Mouse (Mus musculus) testis, adult 10 weeks (tissue): Measurements from ENCODE around the gene Psmd9. TPM values are rescaled to one million over a fixed set of nuclear protein-coding genes. Genes with fewer than 3 reads are reported as not detected.

Source experiments
- polyA plus RNA-seq: library from polyadenylated mRNA; stranded (reverse); fragments of 350-450 nt; fragmentation: Illumina TruSeq; extraction: RNeasy Lipid Tissue Mini Kit (QIAGEN cat#74804); gene quantifications from one replicate; pipeline ENCODE4 v1.2.3, GENCODE M21; 2014; ENCODE audit warnings: low read depth, low replicate concordance

Gene Psmd9
- polyA plus RNA-seq, result 4.8 TPM

DNA sequence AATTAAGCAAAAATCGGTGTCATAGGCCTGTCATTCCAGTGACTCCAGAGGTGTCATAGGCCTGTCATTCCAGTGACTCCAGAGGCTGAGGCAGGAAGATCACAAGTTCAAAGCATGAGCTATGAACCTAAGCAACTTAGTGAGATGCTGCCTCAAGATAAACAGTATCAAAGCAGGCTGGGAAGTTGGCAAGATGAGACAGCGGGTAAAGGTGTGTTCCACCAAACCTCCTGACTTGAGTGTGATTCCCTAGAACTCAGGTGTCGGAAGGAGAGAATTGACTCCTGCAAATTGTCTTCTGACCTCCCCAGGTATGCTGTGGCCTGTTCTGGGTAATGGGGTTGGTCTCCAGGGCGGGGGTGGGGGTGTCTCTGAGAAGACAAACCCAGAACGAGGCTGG is at the start of gene Psmd9:
Psmd9 (plus strand) TSS at position 130 of the 400 bp plus-strand sequence.

DNA sequence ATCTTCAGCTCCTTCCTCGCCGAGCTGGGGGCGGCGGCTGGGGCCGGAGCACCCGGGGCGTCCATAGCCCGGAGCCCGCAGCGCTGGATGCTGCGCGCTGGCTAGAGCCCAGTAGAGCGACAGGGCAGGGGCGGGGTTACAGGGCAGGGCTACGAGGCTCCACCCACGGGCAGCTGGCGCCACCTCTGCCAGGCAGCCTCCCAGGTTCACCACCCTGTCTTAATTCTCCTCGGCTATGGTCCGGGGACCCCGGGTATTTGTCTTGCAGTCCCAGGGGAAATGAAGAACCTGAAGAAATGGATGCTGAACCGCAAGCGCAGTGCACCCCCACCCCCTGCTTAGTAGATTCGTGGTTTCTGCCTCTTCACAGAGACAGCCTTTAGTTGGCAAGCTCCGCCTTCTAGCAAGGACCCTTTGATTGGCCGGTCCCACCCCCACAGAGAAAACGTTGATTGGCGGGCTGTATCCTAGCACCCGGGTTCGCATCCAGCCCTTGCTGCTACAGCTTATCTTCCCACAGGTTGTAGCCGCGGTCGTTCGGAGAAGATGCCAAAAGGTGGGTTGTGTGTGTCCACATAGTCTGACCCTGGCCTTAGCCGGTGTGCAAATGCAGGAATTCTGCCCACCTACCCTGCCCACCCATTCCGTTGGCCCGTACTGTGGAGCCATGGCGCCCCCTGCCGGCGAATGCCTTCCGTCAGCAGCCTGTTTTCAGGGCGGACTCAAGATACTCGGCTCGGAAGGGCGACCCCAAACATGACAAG is 36.7 kb upstream of the Psmd9 start, which contains the start of gene Rhof:
Rhof (minus strand) TSS at position 385 of the 764 bp plus-strand sequence.

DNA sequence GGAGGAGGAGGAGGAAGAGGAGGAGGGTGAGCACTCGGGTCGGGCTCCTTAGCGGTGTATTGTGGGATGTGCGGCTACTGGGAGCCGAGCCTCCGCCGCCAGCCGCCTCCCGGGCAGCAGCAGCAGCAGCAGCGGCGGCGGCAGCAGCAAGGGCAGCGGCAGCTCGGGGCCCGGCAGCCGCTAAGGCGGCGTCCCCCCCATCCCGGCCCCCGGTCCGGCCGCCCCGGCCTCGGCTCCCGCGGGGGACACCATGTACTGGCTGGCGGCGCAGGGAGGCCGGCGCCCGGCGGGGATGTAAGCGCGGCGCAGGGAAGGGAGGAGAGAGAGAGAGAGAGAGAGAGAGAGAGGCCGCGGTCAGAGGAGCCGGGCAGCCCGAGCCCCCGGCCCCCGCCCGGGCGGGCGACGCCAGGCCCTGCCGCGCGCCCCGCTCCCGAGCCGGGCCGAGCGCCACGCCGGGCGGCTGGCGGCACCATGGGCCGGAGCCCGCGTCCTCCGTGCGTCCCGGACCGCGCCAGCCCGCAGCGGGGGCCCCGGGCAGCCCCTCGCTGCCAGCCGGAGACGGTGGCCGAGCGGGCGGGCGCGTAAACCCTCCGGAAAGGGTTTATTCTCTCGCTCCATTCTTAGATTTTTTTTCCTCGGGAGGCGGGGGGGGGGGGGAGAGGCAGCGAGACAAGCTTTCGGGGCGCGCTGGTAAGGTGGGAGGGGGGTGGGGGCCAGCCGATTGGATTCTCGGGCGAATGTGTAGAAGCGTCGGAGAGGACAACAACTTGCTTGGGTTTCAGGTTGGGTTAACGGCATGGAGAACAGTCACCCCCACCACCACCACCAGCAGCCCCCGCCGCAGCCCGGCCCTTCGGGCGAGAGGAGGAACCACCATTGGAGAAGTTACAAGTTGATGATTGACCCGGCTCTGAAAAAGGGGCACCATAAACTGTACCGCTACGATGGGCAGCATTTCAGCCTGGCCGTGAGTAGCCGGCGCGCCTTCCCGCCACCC is 26.8 kb upstream of the Psmd9 start, which contains the start of gene Setd1b:
Setd1b (plus strand) TSS at position 33 of the 997 bp plus-strand sequence.

DNA sequence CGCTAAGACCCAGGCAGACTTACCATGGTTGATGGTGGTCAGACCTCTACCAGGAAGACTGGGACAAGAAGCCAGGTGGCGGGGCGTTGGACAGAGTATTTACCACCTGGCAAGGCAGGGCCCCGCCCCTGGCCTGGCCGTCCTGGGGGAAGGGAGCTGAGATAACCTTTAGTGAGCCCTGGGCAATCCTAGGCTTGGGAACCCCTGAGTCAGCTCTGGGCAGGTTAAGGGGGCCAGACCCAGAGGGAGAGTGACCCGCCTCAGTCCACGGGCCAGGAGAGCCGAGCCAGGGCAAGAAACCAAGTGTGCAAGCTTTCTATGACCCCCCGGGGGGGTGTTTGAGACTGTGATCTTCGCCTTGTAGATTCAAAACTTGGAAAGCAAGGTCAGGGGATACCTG is 13.4 kb downstream of the Psmd9 start, which contains the start of gene Hpd:
Hpd (minus strand) TSS at position 77 of the 400 bp plus-strand sequence.

DNA sequence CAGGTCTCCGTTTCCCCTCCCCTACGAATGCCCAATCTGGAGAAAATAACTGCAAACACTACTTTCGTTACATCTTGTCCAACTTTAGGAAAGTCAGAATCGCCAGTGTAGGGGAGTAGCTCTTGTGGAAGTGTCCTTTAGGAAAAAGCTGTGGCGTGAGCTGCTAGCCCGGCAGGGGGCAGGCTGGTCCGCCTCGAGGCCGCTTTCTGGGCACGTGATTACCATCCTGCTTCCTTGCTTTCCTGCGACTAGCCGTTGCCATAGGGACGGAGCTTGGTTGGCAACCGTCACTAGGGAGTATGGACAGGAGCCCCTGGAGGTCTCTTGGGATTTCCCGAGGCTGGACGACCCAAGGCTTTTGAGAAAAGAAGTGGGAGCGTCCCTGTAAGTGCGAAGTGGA is 82.6 kb downstream of the Psmd9 start, which contains the start of gene Wdr66:
Wdr66 (plus strand) TSS at position 269 of the 400 bp plus-strand sequence.

Other genes starting within 250 kb of the Psmd9 start
- 37.0 TPM for gene Kdm2b, start 179.6 kb upstream of the Psmd9 start, polyA plus RNA-seq
- 0.53 TPM for gene Orai1, start 154.3 kb upstream of the Psmd9 start, polyA plus RNA-seq
- 91.6 TPM for gene Morn3, start 122.4 kb upstream of the Psmd9 start, polyA plus RNA-seq
- gene Tmem120b, start 101.0 kb upstream of the Psmd9 start, polyA plus RNA-seq, result 0.80 TPM
- gene Rhof, start 36.7 kb upstream of the Psmd9 start, polyA plus RNA-seq, result not detected
- 2.2 TPM for gene Setd1b, start 27.2 kb upstream of the Psmd9 start, polyA plus RNA-seq
- not detected for gene Hpd, start 13.3 kb downstream of the Psmd9 start, polyA plus RNA-seq
- gene Wdr66, start 82.7 kb downstream of the Psmd9 start, polyA plus RNA-seq, result 27.8 TPM
- 0.45 TPM for gene Bcl7a, start 174.4 kb downstream of the Psmd9 start, polyA plus RNA-seq
- 5.7 TPM for gene Mlxip, start 225.4 kb downstream of the Psmd9 start, polyA plus RNA-seq